Mouse (Mus musculus): Measurements from ENCODE around the gene Rdh9. TPM values are rescaled to one million over a fixed set of nuclear protein-coding genes. Genes with fewer than 3 reads are reported as not detected.

Rdh9 gene
- polyA plus RNA-seq, 1 experiment from 2014 or later = not detected

DNA sequence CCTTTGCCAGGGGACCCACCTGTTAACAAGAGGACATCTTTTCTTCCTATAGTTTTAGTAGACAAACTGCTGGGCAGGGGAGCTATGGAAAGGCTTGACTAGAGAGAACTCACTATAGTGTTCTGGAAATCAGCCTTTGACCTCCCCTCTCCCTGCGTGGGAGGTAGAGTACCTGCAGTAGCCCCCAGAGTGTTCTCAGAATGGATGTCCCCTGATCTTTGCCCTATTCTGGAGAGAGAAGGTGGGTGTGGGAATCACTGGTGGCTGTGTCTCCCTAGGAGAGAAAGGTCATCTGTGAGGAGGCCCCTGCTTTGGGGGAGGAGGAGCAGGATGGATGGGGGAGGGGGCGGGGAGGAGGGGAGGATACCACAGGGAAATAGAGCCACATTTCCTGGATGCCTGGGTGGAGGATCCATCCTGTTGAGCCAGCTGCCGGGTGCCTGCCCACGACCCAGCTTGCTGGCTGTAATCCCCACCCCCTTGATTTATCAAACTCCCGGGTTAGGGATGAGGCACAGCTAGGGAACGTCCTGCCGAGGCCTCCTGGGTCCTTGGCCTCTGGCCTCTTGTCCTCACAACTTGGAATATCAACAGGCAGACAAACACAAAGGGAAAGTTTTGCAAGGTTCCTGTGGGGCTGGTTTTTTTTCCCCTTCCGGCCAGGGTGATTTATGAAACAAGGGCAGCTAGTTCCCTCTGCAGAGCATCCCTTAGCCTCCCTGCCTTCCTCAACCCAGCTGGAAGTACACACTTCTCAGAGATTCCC, 27.2 kb upstream of the Rdh9 start:
- Histone ChIP-seq H3K36me3 (replicated peaks; ENCODE audit: control insufficient read depth, insufficient read depth, low read depth, low read length) (peaks cover 15% of the 10 kb centered on the region), H3K4me2 (ENCODE audit: low read depth, low read length) (no peak overlapping the region), H3K27ac (replicated peaks; ENCODE audit: low read depth, low read length) (no peak overlapping the region), H3K4me1 (ENCODE audit: control insufficient read depth, insufficient read depth, low read length) (no peaks in the 10 kb centered on the region), H3K9me3 (replicated peaks; ENCODE audit: control insufficient read depth, low read length) (no peaks in the 10 kb centered on the region), H3K27me3 (ENCODE audit: control insufficient read depth, insufficient read depth, low read length) (no peaks in the 10 kb centered on the region), H3K4me3 (ENCODE audit: low read depth, low read length) (no peak overlapping the region), H3K9ac (replicated peaks; ENCODE audit: low read length) (no peak overlapping the region)
- ATAC-seq (replicated peaks; ENCODE audit: insufficient number of reproducible peaks, low FRiP score, low TSS enrichment, low read depth) (no peak), DNase-seq (ENCODE audit: low spot score) (no peak)
- 12% methylated on average over 7 of the region's 8 CpGs for WGBS

- peak overlapping the region; percentile 6; the same call in 1 of the 2 replicates for H3K4me2 ChIP-seq (ENCODE audit: low read depth, low read length)
- WGBS = 54% methylated on average over 24 of the region's 24 CpGs
- H3K9ac ChIP-seq (replicated peaks; ENCODE audit: low read length) = no peak overlapping the region; the same call in 1 of the 2 replicates
- no peak for DNase-seq (ENCODE audit: low spot score)
- H3K4me3 ChIP-seq (ENCODE audit: low read depth, low read length) = no peak overlapping the region
- H3K27me3 ChIP-seq (ENCODE audit: control insufficient read depth, insufficient read depth, low read length) = no peaks in the 10 kb centered on the region
- H3K4me1 ChIP-seq (ENCODE audit: control insufficient read depth, insufficient read depth, low read length) = no peaks in the 10 kb centered on the region
- H3K9me3 ChIP-seq (replicated peaks; ENCODE audit: control insufficient read depth, low read length) = no peaks in the 10 kb centered on the region
- no peak for ATAC-seq (replicated peaks; ENCODE audit: insufficient number of reproducible peaks, low FRiP score, low TSS enrichment, low read depth)
- peaks cover 9% of the 10 kb centered on the region for H3K36me3 ChIP-seq (replicated peaks; ENCODE audit: control insufficient read depth, insufficient read depth, low read depth, low read length)
- H3K27ac ChIP-seq (replicated peaks; ENCODE audit: low read depth, low read length) = no peak overlapping the region
Observed at GRCm38 (mm10) chr10:127750136-127750777, 25.9 kb upstream of the Rdh9 start.

- DNase-seq (ENCODE audit: low spot score) (no peak), ATAC-seq (replicated peaks; ENCODE audit: insufficient number of reproducible peaks, low FRiP score, low TSS enrichment, low read depth) (no peak)
- H3K4me3 ChIP-seq (ENCODE audit: low read depth, low read length) = no peak within 1 kb of the TSS
- no peak within 1 kb of the TSS for H3K9ac ChIP-seq (replicated peaks; ENCODE audit: low read length)
- H3K27me3 ChIP-seq (ENCODE audit: control insufficient read depth, insufficient read depth, low read length) = no peaks in the 10 kb centered on the region
- H3K4me1 ChIP-seq (ENCODE audit: control insufficient read depth, insufficient read depth, low read length) = no peaks in the 10 kb centered on the region
- H3K36me3 ChIP-seq (replicated peaks; ENCODE audit: control insufficient read depth, insufficient read depth, low read depth, low read length) = 0 out of 2 replicates have a peak, but pooled peaks cover 2% of the 10 kb centered on the region
- 41% methylated on average over 8 of the region's 8 CpGs for WGBS
- H3K4me2 ChIP-seq (ENCODE audit: low read depth, low read length) = no peak within 1 kb of the TSS
- H3K27ac ChIP-seq (replicated peaks; ENCODE audit: low read depth, low read length) = no peak within 1 kb of the TSS
- H3K9me3 ChIP-seq (replicated peaks; ENCODE audit: control insufficient read depth, low read length) = no peaks in the 10 kb centered on the region
Observed at GRCm38 (mm10) chr10:127751548-127751947, 24.6 kb upstream of the Rdh9 start, which contains the start of gene Gpr182. TSS of gene Gpr182 (minus strand) at chr10:127751732.

DNA sequence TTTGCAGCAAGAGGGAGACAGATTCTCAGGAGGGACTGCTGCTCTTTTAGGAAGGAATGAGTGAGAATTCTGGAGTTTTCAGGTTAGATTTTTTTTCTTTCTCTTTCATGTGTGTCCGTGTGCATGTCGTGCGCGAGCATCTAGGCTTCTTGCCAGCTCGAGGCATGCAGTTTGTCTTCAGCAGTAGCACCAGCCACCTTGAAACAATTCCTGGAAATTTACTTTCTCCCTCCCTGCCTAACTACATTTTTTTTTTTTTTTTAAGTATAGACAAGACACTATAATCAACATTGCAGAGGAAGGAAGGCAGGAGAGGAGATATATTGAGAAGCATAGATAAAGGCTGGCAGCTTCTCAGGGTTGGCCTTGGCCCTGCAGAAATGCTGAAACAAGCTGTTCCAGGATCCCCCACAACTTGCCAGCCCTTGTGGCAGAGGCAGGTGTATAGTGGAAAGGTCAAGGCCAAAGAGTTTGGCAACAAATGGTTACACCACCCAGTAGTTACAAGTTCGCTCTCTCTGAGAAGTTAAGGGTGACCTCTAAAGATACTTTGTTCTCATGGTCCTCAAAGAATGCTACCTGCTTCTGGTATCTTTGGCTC, 21.5 kb upstream of the Rdh9 start:
- Histone ChIP-seq H3K36me3 (replicated peaks; ENCODE audit: control insufficient read depth, insufficient read depth, low read depth, low read length) (no peaks in the 10 kb centered on the region), H3K4me3 (ENCODE audit: low read depth, low read length) (no peak overlapping the region), H3K9ac (replicated peaks; ENCODE audit: low read length) (no peak overlapping the region), H3K27me3 (ENCODE audit: control insufficient read depth, insufficient read depth, low read length) (no peaks in the 10 kb centered on the region), H3K4me1 (ENCODE audit: control insufficient read depth, insufficient read depth, low read length) (no peaks in the 10 kb centered on the region), H3K4me2 (ENCODE audit: low read depth, low read length) (no peak overlapping the region), H3K9me3 (replicated peaks; ENCODE audit: control insufficient read depth, low read length) (no peaks in the 10 kb centered on the region), H3K27ac (replicated peaks; ENCODE audit: low read depth, low read length) (no peak overlapping the region)
- DNase-seq (ENCODE audit: low spot score) (no peak), ATAC-seq (replicated peaks; ENCODE audit: insufficient number of reproducible peaks, low FRiP score, low TSS enrichment, low read depth) (no peak)
- WGBS = 87% methylated on average over 6 of the region's 6 CpGs

DNA sequence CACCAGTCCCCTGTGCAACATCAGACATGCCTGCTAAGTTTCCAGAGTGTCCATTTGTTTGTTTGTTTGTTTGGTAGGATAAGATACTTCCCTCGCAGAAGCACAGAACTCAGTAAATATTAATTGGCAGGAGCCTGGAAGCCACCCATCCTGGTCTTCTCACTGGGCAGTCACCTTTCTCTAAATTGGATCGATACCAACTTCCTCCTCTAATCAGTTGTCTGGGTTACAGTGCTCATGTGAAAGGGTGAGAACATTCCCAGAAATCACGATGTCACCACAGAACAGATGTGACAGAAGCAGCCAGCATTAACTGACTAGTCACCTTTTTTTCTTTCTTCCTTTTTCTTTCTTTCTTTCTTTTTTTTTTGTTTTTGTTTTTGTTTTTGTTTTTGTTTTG, 20.9 kb upstream of the Rdh9 start:
- H3K4me1 ChIP-seq (ENCODE audit: control insufficient read depth, insufficient read depth, low read length) = no peaks in the 10 kb centered on the region
- ATAC-seq (replicated peaks; ENCODE audit: insufficient number of reproducible peaks, low FRiP score, low TSS enrichment, low read depth) (no peak), DNase-seq (ENCODE audit: low spot score) (no peak)
- no peaks in the 10 kb centered on the region for H3K9me3 ChIP-seq (replicated peaks; ENCODE audit: control insufficient read depth, low read length)
- WGBS = 81% methylated on average over 3 of the region's 3 CpGs
- no peak overlapping the region for H3K4me2 ChIP-seq (ENCODE audit: low read depth, low read length)
- no peaks in the 10 kb centered on the region for H3K36me3 ChIP-seq (replicated peaks; ENCODE audit: control insufficient read depth, insufficient read depth, low read depth, low read length)
- no peak overlapping the region for H3K27ac ChIP-seq (replicated peaks; ENCODE audit: low read depth, low read length)
- no peaks in the 10 kb centered on the region for H3K27me3 ChIP-seq (ENCODE audit: control insufficient read depth, insufficient read depth, low read length)
- H3K4me3 ChIP-seq (ENCODE audit: low read depth, low read length) = no peak overlapping the region
- H3K9ac ChIP-seq (replicated peaks; ENCODE audit: low read length) = no peak overlapping the region

DNA sequence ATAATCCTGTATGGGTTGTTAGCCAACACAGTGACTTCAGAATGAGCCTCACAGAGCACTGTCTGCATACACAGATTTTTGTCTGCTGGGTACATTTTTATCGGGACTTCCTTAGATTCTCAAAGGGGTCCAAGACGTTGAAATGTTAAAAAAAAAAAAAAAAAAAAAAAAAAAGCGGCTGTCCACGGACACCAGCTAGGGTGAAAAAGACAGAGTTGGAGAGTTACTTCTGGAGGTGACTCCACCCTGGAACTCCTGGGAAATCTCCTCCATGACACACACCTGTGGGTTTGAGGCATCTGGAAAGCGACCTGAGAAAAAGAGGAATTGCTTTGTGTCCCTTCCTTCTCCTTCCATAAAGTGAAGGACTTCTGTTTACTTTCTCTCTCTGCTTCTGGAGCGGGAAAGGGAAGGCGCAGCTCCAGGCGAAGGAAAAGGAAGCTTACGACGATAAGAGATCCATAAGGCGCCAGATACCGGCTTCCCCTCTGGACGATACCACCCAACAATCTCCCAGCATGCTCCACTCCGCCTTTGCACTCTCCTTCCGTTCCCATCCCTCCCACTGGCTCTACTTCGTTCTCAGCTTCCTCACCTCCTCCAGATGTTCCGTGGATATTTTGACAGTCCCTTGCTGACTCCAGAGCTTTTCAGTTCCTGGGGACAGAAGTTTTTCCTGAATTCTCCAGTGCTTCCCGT, 20.3 kb upstream of the Rdh9 start:
- Histone ChIP-seq H3K9ac (replicated peaks; ENCODE audit: low read length) (no peak overlapping the region), H3K4me3 (ENCODE audit: low read depth, low read length) (no peak overlapping the region), H3K36me3 (replicated peaks; ENCODE audit: control insufficient read depth, insufficient read depth, low read depth, low read length) (no peaks in the 10 kb centered on the region), H3K27ac (replicated peaks; ENCODE audit: low read depth, low read length) (no peak overlapping the region), H3K4me1 (ENCODE audit: control insufficient read depth, insufficient read depth, low read length) (no peaks in the 10 kb centered on the region), H3K4me2 (ENCODE audit: low read depth, low read length) (peak overlapping the region; percentile 11), H3K9me3 (replicated peaks; ENCODE audit: control insufficient read depth, low read length) (no peaks in the 10 kb centered on the region), H3K27me3 (ENCODE audit: control insufficient read depth, insufficient read depth, low read length) (no peaks in the 10 kb centered on the region)
- no peak for DNase-seq (ENCODE audit: low spot score)
- 51% methylated on average over 18 of the region's 18 CpGs for whole genome bisulfite sequencing
- no peak for ATAC-seq (replicated peaks; ENCODE audit: insufficient number of reproducible peaks, low FRiP score, low TSS enrichment, low read depth)

GRCm38 (mm10) chr10:127759181-127760110, 16.7 kb upstream of the Rdh9 start, which contains the start of the genes Rdh1 and Rdh16f1:
TSS of gene Rdh1 (plus strand) at chr10:127759721.
TSS of gene Rdh16f1 (plus strand) at chr10:127759787.
- Histone ChIP-seq H3K4me1 (ENCODE audit: control insufficient read depth, insufficient read depth, low read length) (no peaks in the 10 kb centered on the region), H3K9me3 (replicated peaks; ENCODE audit: control insufficient read depth, low read length) (no peaks in the 10 kb centered on the region), H3K27me3 (ENCODE audit: control insufficient read depth, insufficient read depth, low read length) (no peaks in the 10 kb centered on the region), H3K4me3 (ENCODE audit: low read depth, low read length) (no peak within 1 kb of the TSS), H3K27ac (replicated peaks; ENCODE audit: low read depth, low read length) (no peak within 1 kb of the TSS), H3K36me3 (replicated peaks; ENCODE audit: control insufficient read depth, insufficient read depth, low read depth, low read length) (no peaks in the 10 kb centered on the region), H3K4me2 (ENCODE audit: low read depth, low read length) (no peak within 1 kb of the TSS), H3K9ac (replicated peaks; ENCODE audit: low read length) (no peak within 1 kb of the TSS)
- DNase-seq (ENCODE audit: low spot score) = no peak
- no peak for ATAC-seq (replicated peaks; ENCODE audit: insufficient number of reproducible peaks, low FRiP score, low TSS enrichment, low read depth)
- 77% methylated on average over 9 of the region's 9 CpGs for WGBS
